Mouse (Mus musculus): Measurements from ENCODE around the gene Tob2. TPM values are rescaled to one million over a fixed set of nuclear protein-coding genes. Genes with fewer than 3 reads are reported as not detected.
A peak's percentile ranks its signal among the peaks of the same experiment; 100 is the strongest.

Gene Tob2
- polyA plus RNA-seq, 1 experiment from 2014 or later = 20.3 TPM

GRCm38 (mm10) chr15:81811599-81811996 lies 47.0 kb downstream of the Tob2 start:
- Histone ChIP-seq H3K4me3 (peak overlapping the region; percentile 89), H3K27ac (replicated peaks) (peak overlapping the region; percentile 92), H3K9me3 (no peaks in the 10 kb centered on the region), H3K4me1 (peaks cover 47% of the 10 kb centered on the region), H3K36me3 (replicated peaks) (peaks cover 20% of the 10 kb centered on the region), H3K27me3 (replicated peaks; ENCODE audit: low read depth, poor library complexity, severe bottlenecking) (no peaks in the 10 kb centered on the region)
- 1% methylated on average over 26 of the region's 26 CpGs for WGBS
- DNase-seq (ENCODE audit: low spot score) = no peak

DNA sequence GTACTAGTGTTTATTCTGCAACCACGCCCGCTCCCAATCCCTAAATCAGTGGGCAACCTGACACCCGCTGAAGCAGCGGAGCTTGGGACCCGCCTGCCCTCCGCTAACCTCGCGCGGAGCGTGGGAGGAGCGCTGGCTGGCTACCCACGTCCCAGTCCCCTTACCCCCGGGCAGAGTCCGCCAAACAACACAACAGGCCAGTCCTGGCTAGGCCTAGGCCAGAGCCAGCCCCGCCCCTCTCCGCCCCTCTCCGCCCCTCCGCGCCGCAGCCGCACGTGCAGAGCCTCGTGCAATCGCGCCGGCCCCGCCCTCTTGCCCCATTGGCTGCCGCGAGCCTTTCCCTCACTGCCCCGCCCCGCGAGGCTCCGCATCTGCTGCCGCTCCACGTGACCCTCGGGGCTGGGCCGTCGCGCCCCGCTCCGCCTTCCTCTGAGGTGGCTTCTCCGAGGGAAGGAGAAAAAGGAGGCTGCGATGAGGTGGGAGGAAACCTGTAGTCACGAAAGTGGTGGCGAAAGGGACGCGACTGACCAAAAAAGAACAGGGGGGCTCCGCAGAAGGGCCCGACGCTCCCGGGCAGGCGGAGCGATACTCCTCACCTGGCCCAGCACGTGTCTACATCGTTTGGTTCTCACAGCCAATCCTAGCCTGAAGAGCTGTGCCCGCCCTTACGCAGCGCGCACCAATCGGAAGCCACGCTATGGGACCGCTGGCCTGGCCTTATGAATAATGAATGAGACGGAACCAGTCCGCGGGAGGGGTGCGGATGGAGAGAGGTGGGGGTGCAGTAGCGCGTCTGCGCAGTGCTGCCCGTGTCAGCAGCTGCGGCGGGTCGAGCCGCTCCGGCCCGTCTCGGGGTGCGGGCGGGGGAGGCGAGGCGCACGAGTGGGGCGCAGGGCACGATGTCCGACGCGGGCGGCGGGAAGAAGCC lies 47.7 kb downstream of the Tob2 start:
- Histone ChIP-seq H3K9me3 (no peaks in the 10 kb centered on the region), H3K4me1 (peaks cover 51% of the 10 kb centered on the region), H3K4me3 (peak overlapping the region; percentile 89), H3K27ac (replicated peaks) (peak overlapping the region; percentile 92), H3K27me3 (replicated peaks; ENCODE audit: low read depth, poor library complexity, severe bottlenecking) (no peaks in the 10 kb centered on the region), H3K36me3 (replicated peaks) (peaks cover 14% of the 10 kb centered on the region)
- peak; percentile 99 for DNase-seq (ENCODE audit: low spot score)
- under 1% methylated on average over 89 of the region's 89 CpGs for WGBS

- H3K27ac ChIP-seq (replicated peaks) = peak overlapping the region; percentile 92
- WGBS = 1% methylated on average over 10 of the region's 10 CpGs
- DNase-seq (ENCODE audit: low spot score) = peak; percentile 60
- no peaks in the 10 kb centered on the region for H3K9me3 ChIP-seq
- peak overlapping the region; percentile 89 for H3K4me3 ChIP-seq
- no peaks in the 10 kb centered on the region for H3K27me3 ChIP-seq (replicated peaks; ENCODE audit: low read depth, poor library complexity, severe bottlenecking)
- peaks cover 56% of the 10 kb centered on the region for H3K4me1 ChIP-seq
- H3K36me3 ChIP-seq (replicated peaks) = peaks cover 6% of the 10 kb centered on the region
Measured at GRCm38 (mm10) chr15:81810150-81810549, 48.4 kb downstream of the Tob2 start.

GRCm38 (mm10) chr15:81809550-81809949 lies 49.0 kb downstream of the Tob2 start:
- H3K36me3 ChIP-seq (replicated peaks) = no peaks in the 10 kb centered on the region
- no peaks in the 10 kb centered on the region for H3K27me3 ChIP-seq (replicated peaks; ENCODE audit: low read depth, poor library complexity, severe bottlenecking)
- H3K27ac ChIP-seq (replicated peaks) = peak overlapping the region; percentile 92; the same call in 1 of the 2 replicates
- H3K4me1 ChIP-seq = peaks cover 58% of the 10 kb centered on the region
- DNase-seq (ENCODE audit: low spot score) = no peak
- H3K4me3 ChIP-seq = peak overlapping the region; percentile 89; the same call in 1 of the 2 replicates
- WGBS = 56% methylated on average over 1 of the region's 1 CpGs
- no peaks in the 10 kb centered on the region for H3K9me3 ChIP-seq

DNA sequence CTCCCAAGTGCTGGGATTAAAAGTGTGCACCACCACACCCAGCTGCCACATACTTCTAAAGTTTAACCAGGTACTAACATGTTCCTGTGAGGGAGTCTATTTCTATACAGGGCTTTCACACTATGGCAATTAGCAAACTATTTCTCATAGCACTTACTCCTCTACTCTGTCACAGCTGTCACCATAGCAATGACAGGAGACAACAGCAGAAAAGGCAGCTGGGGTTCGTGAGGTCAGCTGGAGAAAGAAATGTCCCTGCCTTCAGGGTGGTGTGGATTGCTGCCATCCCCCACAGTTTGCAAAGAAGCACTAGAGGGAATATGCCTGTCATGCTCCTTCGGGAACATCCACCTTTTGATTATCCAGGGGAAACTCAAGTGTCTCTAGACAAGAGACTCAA lies 49.8 kb downstream of the Tob2 start:
- no peaks in the 10 kb centered on the region for H3K36me3 ChIP-seq (replicated peaks)
- peaks cover 51% of the 10 kb centered on the region for H3K4me1 ChIP-seq
- H3K9me3 ChIP-seq = no peaks in the 10 kb centered on the region
- H3K27ac ChIP-seq (replicated peaks) = no peak overlapping the region
- WGBS = 73% methylated on average over 2 of the region's 2 CpGs
- no peak for DNase-seq (ENCODE audit: low spot score)
- no peak overlapping the region for H3K4me3 ChIP-seq
- H3K27me3 ChIP-seq (replicated peaks; ENCODE audit: low read depth, poor library complexity, severe bottlenecking) = no peaks in the 10 kb centered on the region

DNA sequence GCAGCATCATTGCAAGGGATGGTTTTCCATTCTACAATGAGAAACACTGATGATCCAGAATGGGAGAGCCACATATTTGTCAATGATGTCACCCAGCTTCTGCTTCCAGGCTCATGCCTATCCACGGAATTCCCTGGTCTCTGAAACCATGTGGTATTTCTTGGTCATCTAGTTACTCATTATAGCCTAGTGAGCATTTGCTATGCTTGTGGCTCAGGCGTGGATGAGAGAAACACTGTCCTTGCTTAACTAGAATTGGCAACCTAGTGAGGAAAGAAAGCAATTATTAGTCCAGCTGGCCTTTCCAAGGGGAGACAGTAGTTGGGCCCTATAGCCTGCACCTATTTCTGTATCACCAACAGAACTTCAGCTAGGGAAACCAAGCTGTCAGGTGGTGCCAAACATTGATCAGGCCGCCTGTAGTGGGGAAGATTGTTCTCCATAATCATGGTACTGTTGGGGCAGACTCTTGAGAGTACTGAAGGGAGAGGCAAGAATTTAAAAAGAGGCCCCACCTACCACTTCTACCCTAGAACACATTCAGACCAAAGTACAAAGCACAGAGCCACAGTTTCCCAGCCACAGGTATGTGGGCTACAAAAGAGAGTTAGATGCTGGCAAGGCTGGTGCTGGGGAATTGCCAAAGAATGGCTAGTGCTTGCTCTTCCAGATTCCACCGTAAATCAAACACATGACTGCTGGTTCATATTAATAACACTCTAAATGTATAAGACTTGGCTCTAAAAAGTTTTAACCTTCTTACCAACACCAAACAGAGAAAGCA lies 51.8 kb downstream of the Tob2 start:
- Histone ChIP-seq H3K4me3 (no peak overlapping the region), H3K27ac (replicated peaks) (no peak overlapping the region), H3K27me3 (replicated peaks; ENCODE audit: low read depth, poor library complexity, severe bottlenecking) (peaks cover 11% of the 10 kb centered on the region; the same call in 1 of the 2 replicates), H3K4me1 (peaks cover 47% of the 10 kb centered on the region), H3K36me3 (replicated peaks) (no peaks in the 10 kb centered on the region), H3K9me3 (no peaks in the 10 kb centered on the region)
- WGBS = 84% methylated on average over 4 of the region's 4 CpGs
- no peak for DNase-seq (ENCODE audit: low spot score)

GRCm38 (mm10) chr15:81805624-81806023 lies 53.0 kb downstream of the Tob2 start:
- H3K36me3 ChIP-seq (replicated peaks) = no peaks in the 10 kb centered on the region
- no peak overlapping the region for H3K27ac ChIP-seq (replicated peaks)
- no peak for DNase-seq (ENCODE audit: low spot score)

DNA sequence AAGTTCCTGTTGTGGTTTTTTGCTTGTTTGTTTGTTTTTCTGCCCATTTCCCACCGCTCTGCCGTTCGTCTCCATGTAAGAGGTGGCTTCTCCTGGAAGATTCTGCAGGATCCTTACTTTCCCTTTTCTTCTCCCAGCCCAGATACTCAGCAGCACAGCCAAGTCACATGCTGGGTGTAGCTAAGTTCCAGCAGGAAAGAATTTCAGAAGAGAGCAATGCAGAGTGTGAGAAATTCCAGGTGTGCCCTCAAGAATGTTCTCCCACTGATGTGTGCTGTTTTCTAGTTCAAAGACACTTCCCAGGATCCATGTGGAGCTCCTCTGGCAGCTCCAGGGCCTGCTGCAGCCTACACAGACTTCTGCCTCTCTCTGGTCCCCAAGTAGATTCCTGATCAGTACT lies 53.7 kb downstream of the Tob2 start:
- Histone ChIP-seq H3K36me3 (replicated peaks) (no peaks in the 10 kb centered on the region), H3K4me1 (peaks cover 32% of the 10 kb centered on the region), H3K9me3 (no peaks in the 10 kb centered on the region), H3K27ac (replicated peaks) (no peak overlapping the region), H3K4me3 (no peak overlapping the region), H3K27me3 (replicated peaks; ENCODE audit: low read depth, poor library complexity, severe bottlenecking) (peaks cover 11% of the 10 kb centered on the region; the same call in 1 of the 2 replicates)
- DNase-seq (ENCODE audit: low spot score) = no peak
- WGBS = 81% methylated on average over 3 of the region's 3 CpGs

More at GRCm38 (mm10) chr15:81805624-81806023, 53.0 kb downstream of the Tob2 start:
- no peak overlapping the region for H3K4me3 ChIP-seq
- peaks cover 39% of the 10 kb centered on the region for H3K4me1 ChIP-seq
- 58% methylated on average over 6 of the region's 6 CpGs for WGBS
- no peaks in the 10 kb centered on the region for H3K9me3 ChIP-seq
- peaks cover 11% of the 10 kb centered on the region; the same call in 1 of the 2 replicates for H3K27me3 ChIP-seq (replicated peaks; ENCODE audit: low read depth, poor library complexity, severe bottlenecking)

GRCm38 (mm10) chr15:81804172-81804571 lies 54.4 kb downstream of the Tob2 start:
- H3K4me1 ChIP-seq = peaks cover 27% of the 10 kb centered on the region
- peaks cover 11% of the 10 kb centered on the region; the same call in 1 of the 2 replicates for H3K27me3 ChIP-seq (replicated peaks; ENCODE audit: low read depth, poor library complexity, severe bottlenecking)
- H3K4me3 ChIP-seq = no peak overlapping the region
- no peak for DNase-seq (ENCODE audit: low spot score)
- 71% methylated on average over 1 of the region's 1 CpGs for WGBS
- no peaks in the 10 kb centered on the region for H3K9me3 ChIP-seq
- H3K36me3 ChIP-seq (replicated peaks) = no peaks in the 10 kb centered on the region
- H3K27ac ChIP-seq (replicated peaks) = no peak overlapping the region

DNA sequence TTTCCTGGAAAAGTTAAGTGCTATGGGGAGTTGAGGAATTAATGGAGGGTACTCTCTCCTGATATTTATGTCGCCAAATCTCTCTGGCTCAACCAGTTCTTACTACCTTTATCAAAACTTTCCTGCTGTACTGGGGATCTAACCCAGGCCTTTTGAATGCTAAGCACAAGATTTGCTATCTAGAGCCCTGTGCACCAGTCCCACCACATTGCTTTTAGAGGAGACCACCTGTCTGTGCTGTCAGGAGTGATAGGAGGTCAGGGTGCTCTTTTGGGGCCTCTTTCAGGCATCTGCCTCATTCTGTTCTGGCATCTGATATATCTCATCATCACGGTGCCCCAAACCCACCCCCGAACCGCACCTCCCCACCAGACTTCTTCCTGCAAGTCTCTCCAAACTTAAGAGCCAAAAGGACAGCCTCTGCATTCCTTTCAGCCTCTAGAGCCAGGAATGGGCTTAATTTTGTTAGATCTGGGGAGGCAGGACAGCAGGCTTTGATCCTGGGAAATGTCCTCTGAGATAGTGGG lies 55.1 kb downstream of the Tob2 start:
- peak overlapping the region; percentile 43; the same call in 1 of the 2 replicates for H3K4me3 ChIP-seq
- H3K36me3 ChIP-seq (replicated peaks) = 0 out of 2 replicates have a peak, but pooled peaks cover under 1% of the 10 kb centered on the region
- H3K4me1 ChIP-seq = peaks cover 27% of the 10 kb centered on the region
- peaks cover 11% of the 10 kb centered on the region; the same call in 1 of the 2 replicates for H3K27me3 ChIP-seq (replicated peaks; ENCODE audit: low read depth, poor library complexity, severe bottlenecking)
- H3K27ac ChIP-seq (replicated peaks) = no peak overlapping the region
- no peaks in the 10 kb centered on the region for H3K9me3 ChIP-seq
- WGBS = 60% methylated on average over 4 of the region's 4 CpGs
- DNase-seq (ENCODE audit: low spot score) = no peak

DNA sequence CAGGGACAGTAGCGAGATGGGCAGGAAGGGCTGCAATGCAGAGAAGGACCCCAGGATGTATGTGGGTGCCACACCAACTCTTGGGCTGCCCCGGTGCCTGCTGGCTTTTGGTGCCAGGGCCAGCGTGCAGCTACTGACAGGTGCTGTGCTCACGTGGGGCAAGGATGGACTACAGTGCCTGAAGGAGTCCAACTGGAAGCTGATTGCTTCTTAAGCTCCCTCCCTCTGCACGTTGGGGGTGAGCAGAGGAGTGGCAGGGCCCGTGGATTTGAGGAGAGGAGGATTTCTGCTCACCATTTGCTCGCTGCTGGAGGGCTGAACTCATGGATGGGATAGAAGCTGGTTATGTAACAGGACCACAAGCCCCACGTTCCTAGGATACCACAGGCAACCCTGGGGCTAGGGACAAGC lies 55.6 kb downstream of the Tob2 start:
- 14% methylated on average over 8 of the region's 8 CpGs for WGBS
- Histone ChIP-seq H3K4me3 (peak overlapping the region; percentile 43), H3K36me3 (replicated peaks) (0 out of 2 replicates have a peak, but pooled peaks cover 5% of the 10 kb centered on the region), H3K9me3 (no peaks in the 10 kb centered on the region), H3K4me1 (peaks cover 27% of the 10 kb centered on the region), H3K27me3 (replicated peaks; ENCODE audit: low read depth, poor library complexity, severe bottlenecking) (peaks cover 11% of the 10 kb centered on the region; the same call in 1 of the 2 replicates), H3K27ac (replicated peaks) (peak overlapping the region; percentile 21; the same call in 1 of the 2 replicates)
- no peak for DNase-seq (ENCODE audit: low spot score)

All from embryonic facial prominence, embryonic 10.5 days (tissue).